Mouse (Mus musculus): Measurements from ENCODE around the gene Atxn2.
"Not testable (repeated sequence)": the region's sequence is repeated elsewhere in the genome, so short reads cannot be mapped to it uniquely, and the experiment has no call there.

Atxn2 gene

GRCm38 (mm10) chr5:121834991-121835747 lies 124.0 kb downstream of the Atxn2 start:
- no peak for DNase-seq (ENCODE audit: low read depth, low spot score)

DNA sequence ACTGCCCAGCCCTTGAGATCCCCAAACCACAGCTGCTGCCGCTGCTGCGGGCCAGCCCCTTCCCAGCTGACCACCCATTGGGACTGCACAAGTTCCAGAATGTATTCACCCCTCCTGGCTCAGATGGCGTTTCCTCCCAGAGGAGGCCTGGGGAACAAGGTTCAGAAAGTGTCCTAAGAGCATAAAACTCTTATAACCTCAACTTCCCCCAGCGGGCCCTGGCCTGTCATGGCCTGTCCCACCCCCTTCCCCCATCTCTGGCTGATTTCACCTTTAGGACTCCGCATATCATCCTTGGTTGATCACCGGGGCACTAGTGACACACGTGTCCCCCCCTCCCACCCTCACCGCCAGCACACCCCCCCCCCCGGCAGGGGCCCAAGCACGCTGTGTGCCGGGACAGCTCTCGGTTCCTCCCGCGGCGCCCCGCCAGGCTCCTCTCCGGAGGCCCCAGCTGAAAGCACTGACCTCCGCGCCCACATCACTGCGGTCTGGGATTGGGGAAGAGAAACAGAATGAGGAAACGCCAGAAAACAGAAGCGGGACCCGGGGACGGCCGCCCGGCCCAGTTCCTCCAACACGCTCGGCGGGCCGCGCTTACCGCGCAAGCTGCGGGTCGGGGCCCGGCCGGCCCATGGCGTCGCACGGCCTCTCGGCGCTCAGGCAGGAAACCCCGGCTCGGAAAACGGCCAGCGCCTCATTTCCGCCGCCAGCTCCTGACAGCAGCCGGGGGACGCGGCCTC lies 125.0 kb downstream of the Atxn2 start:
- DNase-seq (ENCODE audit: low read depth, low spot score) = no peak

- peak; percentile 50 for DNase-seq (ENCODE audit: low read depth, low spot score)
These were observed 125.7 kb downstream of the Atxn2 start for GRCm38 (mm10) chr5:121836692-121837415.

DNA sequence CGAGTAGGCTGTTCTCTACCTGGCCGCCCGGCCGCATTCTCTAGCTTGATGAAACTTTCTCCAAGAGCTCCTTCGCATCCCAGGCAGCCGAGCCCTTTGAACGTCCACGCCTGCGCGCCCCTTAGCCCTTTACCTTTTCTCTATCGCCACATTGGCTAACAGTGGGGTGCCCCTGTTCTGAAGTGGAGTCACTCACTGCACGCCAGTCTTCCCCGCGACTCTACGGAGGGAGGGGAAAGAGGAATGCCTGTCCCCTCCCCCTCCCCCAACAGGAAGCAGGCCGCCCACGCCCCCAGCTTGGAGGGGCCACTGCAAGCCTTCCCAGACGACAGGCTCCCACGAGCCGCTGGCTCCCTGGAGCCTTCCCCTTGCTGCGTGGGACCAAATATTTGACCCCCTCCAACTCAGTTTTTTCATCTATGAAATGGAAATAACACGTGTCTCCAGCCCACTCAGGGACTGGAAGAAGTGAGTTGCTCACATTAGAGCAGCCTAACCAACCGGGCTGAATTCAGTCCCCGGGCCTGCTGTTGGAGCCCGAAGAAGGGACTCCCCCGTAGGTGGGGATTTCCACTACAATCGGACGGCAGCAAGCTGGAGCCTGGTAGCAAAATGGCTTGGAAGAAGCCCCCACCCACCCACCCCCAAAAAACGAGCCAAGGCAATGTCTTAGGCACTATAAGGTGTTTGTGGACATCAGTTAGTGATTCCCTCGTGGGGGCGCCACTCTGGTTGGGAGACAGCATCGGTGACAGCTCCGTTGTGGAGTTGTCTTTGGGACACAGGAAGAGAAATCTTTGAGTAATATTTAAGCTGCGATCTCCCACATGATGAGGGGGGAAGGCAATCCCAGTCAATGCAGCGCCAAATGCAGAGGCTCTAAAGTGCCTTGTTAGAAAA lies 126.6 kb downstream of the Atxn2 start, which contains the start of gene Sh2b3:
TSS of gene Sh2b3 (minus strand) at position 206 of the 900 bp plus-strand sequence.
- no peak for DNase-seq (ENCODE audit: low read depth, low spot score)

- DNase-seq (ENCODE audit: low read depth, low spot score) = no peak
These were observed 127.4 kb downstream of the Atxn2 start for GRCm38 (mm10) chr5:121838341-121839127.

DNA sequence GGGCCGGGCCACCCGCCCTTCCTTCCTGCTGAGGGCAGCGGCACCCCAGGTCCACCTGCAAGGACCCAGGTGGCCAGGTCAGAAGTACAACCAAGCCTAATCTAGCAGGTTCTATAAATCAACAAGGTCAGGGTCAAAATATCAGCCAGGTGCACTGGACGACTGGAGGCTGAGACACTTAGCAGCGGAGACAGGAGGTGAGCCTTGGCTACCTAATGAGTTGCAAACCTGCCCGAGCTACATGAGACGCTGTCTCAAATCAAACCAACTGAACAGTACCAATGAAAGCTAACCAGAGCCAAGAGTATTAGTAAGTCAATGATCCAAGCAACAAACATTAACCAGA lies 128.0 kb downstream of the Atxn2 start:
- DNase-seq (ENCODE audit: low read depth, low spot score) = no peak

DNA sequence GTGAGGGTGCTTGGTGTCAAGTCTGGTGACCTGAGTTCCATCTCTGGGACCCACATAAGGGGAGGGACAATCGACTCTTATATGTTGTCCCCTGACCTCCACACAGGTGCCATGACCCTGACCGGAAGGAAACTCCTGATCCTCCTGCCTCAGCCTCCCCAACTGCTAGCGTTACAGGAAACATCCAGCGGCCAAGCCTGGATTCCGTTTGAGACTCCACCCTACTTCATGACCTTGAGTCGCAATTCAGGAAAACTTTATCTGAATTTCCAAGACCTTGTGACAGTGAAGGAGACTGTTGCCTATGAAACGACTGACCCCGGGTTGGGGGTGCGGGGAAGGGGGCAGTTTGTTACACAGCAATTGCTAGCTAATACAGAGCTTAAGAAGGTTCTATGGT lies 130.4 kb downstream of the Atxn2 start:
- DNase-seq (ENCODE audit: low read depth, low spot score) = no peak

GRCm38 (mm10) chr5:121841973-121842372 lies 130.8 kb downstream of the Atxn2 start:
- DNase-seq (ENCODE audit: low read depth, low spot score) = no peak

- DNase-seq (ENCODE audit: low read depth, low spot score) = no peak
These were observed 131.6 kb downstream of the Atxn2 start for GRCm38 (mm10) chr5:121842665-121843118.

DNA sequence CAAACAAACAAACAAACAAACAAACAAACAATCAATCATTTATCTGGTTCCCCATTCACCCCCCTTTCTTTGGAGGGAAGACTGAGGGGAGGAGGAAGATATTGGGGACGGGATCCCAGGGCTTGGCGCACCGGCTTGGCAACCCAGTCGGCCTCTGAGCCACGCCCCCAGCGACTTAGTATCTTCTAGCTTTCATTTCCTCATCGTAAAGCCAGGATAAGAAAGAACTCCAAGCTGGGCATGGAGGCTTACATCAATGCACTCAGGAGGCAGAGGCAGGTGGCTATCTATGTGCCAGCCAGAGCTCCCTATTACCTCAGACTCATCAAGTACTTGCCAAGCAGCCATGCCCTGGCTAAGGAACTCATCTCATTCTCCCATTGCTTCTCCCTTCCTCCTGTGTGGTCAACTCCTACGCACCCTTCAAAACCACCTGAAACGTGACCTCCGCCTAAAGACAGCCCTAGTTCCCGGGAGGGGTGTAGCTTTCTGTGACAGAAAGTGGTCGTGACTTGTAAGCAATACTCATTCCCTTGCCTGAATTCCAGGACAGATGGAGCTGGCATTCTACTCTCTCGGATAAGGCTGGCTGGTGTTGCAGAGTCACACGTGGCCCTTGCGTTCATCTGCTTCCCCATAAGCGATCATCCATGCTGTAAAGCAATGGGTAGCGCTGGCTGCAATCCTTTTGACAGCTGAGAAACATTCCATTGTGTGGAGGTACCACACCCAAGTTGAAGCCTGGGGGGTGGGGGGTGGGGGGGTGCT lies 132.2 kb downstream of the Atxn2 start:
- DNase-seq (ENCODE audit: low read depth, low spot score) = no peak

DNA sequence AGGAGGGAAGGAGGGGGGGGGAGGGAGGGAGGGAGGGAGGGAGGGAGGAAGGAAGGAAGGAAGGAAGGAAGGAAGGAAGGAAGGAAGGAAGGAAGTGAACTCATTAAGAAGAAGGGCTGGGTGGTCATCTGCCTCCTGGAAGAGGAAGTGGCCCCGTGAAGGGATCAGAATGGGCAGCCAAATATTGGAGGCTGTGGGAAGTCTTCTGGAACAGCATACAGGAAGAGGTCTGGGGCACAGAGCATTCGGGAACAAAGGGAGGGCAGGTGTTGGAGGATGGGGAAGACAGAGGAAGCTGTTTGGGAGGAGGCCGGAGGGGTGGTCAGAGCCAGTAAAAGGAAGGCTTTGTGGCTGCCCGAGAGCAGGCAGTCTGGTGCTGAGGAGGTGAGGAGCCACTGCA lies 134.2 kb downstream of the Atxn2 start:
- DNase-seq (ENCODE audit: low read depth, low spot score) = no peak

DNA sequence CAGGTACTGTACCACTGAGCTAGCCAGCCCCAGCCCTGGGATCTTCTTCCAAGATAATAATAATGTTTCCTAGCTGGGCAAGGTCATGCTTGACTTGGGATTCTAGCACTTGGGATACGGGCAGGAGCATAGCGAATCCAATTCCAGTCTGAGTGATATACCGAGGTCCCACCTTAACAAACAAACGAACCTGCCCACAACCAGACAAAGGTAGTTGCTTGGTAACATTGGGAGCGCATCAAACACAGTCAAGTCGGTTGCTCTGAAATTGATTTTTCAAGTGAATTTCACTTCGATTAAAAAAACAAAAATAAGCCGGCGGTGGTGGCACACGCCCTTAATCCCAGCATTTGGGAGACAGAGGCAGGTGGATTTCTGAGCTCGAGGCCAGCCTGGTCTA lies 135.2 kb downstream of the Atxn2 start:
- no peak for DNase-seq (ENCODE audit: low read depth, low spot score)

DNA sequence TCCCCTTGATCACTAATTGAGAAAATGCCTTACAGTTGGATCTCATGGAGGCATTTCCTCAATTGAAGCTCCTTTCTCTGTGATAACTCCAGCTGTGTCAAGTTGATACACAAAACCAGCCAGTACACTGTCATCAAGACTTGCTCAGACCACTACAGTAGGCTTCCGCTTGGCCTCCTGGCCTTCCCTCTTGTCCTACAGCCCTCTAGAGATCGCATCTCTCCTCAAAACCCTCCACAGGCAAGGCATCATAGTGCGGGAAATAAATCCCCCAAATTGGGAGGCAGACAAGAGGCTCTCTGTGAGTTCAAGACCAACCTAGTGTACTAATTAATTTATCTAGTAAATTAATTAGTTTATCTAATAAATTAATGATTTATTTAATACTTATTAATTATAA lies 136.1 kb downstream of the Atxn2 start:
- not testable (repeated sequence) for DNase-seq (ENCODE audit: low read depth, low spot score)

GRCm38 (mm10) chr5:121848035-121848519 lies 136.9 kb downstream of the Atxn2 start:
- DNase-seq (ENCODE audit: low read depth, low spot score) = no peak

- peak; percentile 79 for DNase-seq (ENCODE audit: low read depth, low spot score)
These were observed 137.6 kb downstream of the Atxn2 start, which contains the start of gene Pheta1 for GRCm38 (mm10) chr5:121848743-121849142. Gene Pheta1 (plus strand): TSS chr5:121848984.

GRCm38 (mm10) chr5:121849478-121850349 lies 138.6 kb downstream of the Atxn2 start:
- DNase-seq (ENCODE audit: low read depth, low spot score) = no peak

DNA sequence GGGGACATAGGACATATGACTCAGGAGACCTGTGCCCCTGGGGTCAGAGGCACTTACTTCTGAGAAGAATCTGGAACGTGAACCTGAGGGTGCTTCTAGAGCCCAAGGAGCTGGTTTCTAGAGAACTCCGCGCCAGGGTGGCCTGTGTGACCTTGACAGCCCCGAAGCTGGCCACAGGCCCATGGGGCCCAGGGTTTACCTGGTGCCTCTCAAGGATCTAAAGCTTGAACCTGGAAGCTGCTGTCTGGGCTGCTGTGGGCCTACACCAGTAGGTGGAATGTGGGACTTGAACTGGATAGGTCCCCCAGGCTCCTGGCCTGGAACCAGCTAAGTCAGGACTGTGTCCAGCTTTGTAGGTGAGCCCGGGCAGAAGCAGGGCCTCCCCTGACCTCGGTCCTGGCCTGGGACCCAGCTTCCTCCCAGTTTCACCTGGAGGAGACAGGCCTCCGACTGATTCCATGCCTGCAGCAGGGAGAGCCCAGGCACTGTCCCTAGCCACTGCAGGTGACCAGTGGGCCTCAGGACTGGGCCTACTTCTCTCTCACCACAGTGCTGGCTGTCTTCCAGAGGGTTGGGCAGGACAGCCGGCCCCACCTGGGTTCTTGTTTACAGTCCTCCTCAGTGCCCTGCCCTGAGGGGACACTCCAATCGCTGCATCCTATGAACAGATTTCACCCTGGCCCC lies 142.4 kb downstream of the Atxn2 start:
- no peak for DNase-seq (ENCODE audit: low read depth, low spot score)

GRCm38 (mm10) chr5:121854768-121855167 lies 143.6 kb downstream of the Atxn2 start:
- DNase-seq (ENCODE audit: low read depth, low spot score) = no peak

Measured in telencephalon, adult 2 months (tissue).